Comparison of ENCODE assay signal across 8 mouse cellular contexts in genomic region chr10:85956871-85957419, GRCm38 (mm10). TPM values are rescaled to one million over a fixed set of nuclear protein-coding genes. Genes with fewer than 3 reads are reported as not detected.
DNase-seq lines count a peak whose midpoint lies in the region; ATAC-seq and TF ChIP-seq lines count a peak whose summit lies in the region.

No protein-coding gene starts in this region.

- peaks cover 38% of the 10 kb centered on the region for H3K36me3 ChIP-seq in E14TG2a.4 (ENCODE audit: insufficient read depth, low read length)
- H3K36me3 ChIP-seq in limb, embryonic 11.5 days (ENCODE audit: control insufficient read depth, insufficient read depth, low read length) = peaks cover 11% of the 10 kb centered on the region
- peaks cover 19% of the 10 kb centered on the region for H3K36me3 ChIP-seq in neural tube, embryonic 12.5 days

- no peaks in the 10 kb centered on the region for H3K27me3 ChIP-seq in E14TG2a.4 (ENCODE audit: insufficient read depth, low read length)
- no peaks in the 10 kb centered on the region for H3K27me3 ChIP-seq in limb, embryonic 11.5 days (ENCODE audit: control insufficient read depth, insufficient read depth, low read length)
- no peaks in the 10 kb centered on the region for H3K27me3 ChIP-seq in neural tube, embryonic 12.5 days (replicated peaks)

- intact Hi-C loops in heart, postnatal 10 days (cut with DNase I) = loop anchor here (5.0 to 10.0 kb wide), 2 partner anchors 40 to 748 kb away; partner anchors contain the start of genes Hsp90b1, Prdm4 and Ttc41

- WGBS in limb, embryonic 11.5 days = 4% methylated on average over 20 of the region's 20 CpGs
- WGBS in neural tube, embryonic 12.5 days = 7% methylated on average over 20 of the region's 20 CpGs

- H3K4me2 ChIP-seq in limb, embryonic 11.5 days (ENCODE audit: low read depth, severe bottlenecking) = peak overlapping the region; percentile 79
- H3K4me2 ChIP-seq in neural tube, embryonic 12.5 days (replicated peaks) = peak overlapping the region; percentile 78

- no peak overlapping the region for H3K27ac ChIP-seq in limb, embryonic 11.5 days (replicated peaks; ENCODE audit: low read depth, low read length)
- no peak overlapping the region for H3K27ac ChIP-seq in neural tube, embryonic 12.5 days

- no peak for TF ChIP-seq CTCF in E14TG2a.4 (conservative IDR thresholded peaks at IDR 0.05; ENCODE audit: low read length)

- no peaks in the 10 kb centered on the region for H3K9me3 ChIP-seq in E14TG2a.4 (ENCODE audit: low read length)
- no peaks in the 10 kb centered on the region for H3K9me3 ChIP-seq in limb, embryonic 11.5 days (ENCODE audit: control insufficient read depth, low read length)
- no peaks in the 10 kb centered on the region for H3K9me3 ChIP-seq in neural tube, embryonic 12.5 days

- peaks cover 13% of the 10 kb centered on the region for H3K4me1 ChIP-seq in E14TG2a.4 (replicated peaks; ENCODE audit: low read depth, low read length)
- H3K4me1 ChIP-seq in limb, embryonic 11.5 days (ENCODE audit: control insufficient read depth, insufficient read depth, low read length) = no peaks in the 10 kb centered on the region
- H3K4me1 ChIP-seq in neural tube, embryonic 12.5 days = peaks cover 4% of the 10 kb centered on the region

- peak overlapping the region; percentile 85 for H3K9ac ChIP-seq in limb, embryonic 11.5 days (ENCODE audit: low read length)
- H3K9ac ChIP-seq in neural tube, embryonic 12.5 days = peak overlapping the region; percentile 72

- ATAC-seq in erythroblast, adult 5-6 weeks (replicated peaks; ENCODE audit: low FRiP score, poor library complexity, severe bottlenecking) = 0 out of 2 replicates have a peak, but pooled peaks have one; percentile 16
- ATAC-seq in limb, embryonic 11.5 days (ENCODE audit: insufficient number of reproducible peaks, low FRiP score, low TSS enrichment, low read depth) = no peak; the same call in 1 of the 2 replicates
- ATAC-seq in neural tube, embryonic 12.5 days (ENCODE audit: low FRiP score, low read depth) = peak; percentile 57

- peak; percentile 63 for DNase-seq in heart, adult 11 months
- DNase-seq in heart, postnatal 10 days = no peak
- peak; percentile 37 for DNase-seq in limb, embryonic 11.5 days (ENCODE audit: low spot score)
- no peak for DNase-seq in thymus, postnatal 14 days
- no peak for DNase-seq in adrenal gland, adult 2 months

- H3K4me3 ChIP-seq in E14TG2a.4 (replicated peaks; ENCODE audit: low read length) = peak overlapping the region; percentile 97
- H3K4me3 ChIP-seq in limb, embryonic 11.5 days (ENCODE audit: low read depth, low read length) = peak overlapping the region; percentile 68
- peak overlapping the region; percentile 66 for H3K4me3 ChIP-seq in neural tube, embryonic 12.5 days

RNA-seq across cellular contexts. Expression of gene Rtcb, which starts 0.7 kb away (rescaled TPM):
- total RNA-seq in heart, postnatal 10 days (2021) = 10 to 100 TPM; 82.5 to 88.9 TPM
- 7.3 and 13.3 TPM in 2 replicates for total RNA-seq in erythroblast, adult 5-6 weeks (2015; ENCODE audit: low replicate concordance)
- 18.2 and 27.0 TPM in 2 replicates for total RNA-seq in erythroblast, adult 5-6 weeks (2017; ENCODE audit: low replicate concordance)
- 213 and 215 TPM in 2 replicates for polyA plus RNA-seq in limb, embryonic 11.5 days (2014; fragmentation: Nextera tagmentation; extraction: Ambion mirVana)
- polyA plus RNA-seq in neural tube, embryonic 12.5 days (2016; fragmentation: Nextera tagmentation; extraction: Ambion mirVana) = 182 and 185 TPM in 2 replicates
- total RNA-seq in adrenal gland, adult 2 months (2021) = 100 to 1,000 TPM in 1 of 2 experiments, 10 to 100 TPM in 1; 90.9 to 134 TPM
- polyA plus RNA-seq in adrenal gland, adult 2 months (2012; rRNA removed) = 16.2 and 19.8 TPM in 2 replicates

RNA-seq across cellular contexts. Expression of gene Ascl4, which starts 29.5 kb away (rescaled TPM):
- total RNA-seq in heart, postnatal 10 days (2021) = not detected
- total RNA-seq in erythroblast, adult 5-6 weeks (2015; ENCODE audit: low replicate concordance) = not detected in 2 replicates
- not detected in 2 replicates for total RNA-seq in erythroblast, adult 5-6 weeks (2017; ENCODE audit: low replicate concordance)
- 0.14 and 0.15 TPM in 2 replicates for polyA plus RNA-seq in limb, embryonic 11.5 days (2014; fragmentation: Nextera tagmentation; extraction: Ambion mirVana)
- polyA plus RNA-seq in neural tube, embryonic 12.5 days (2016; fragmentation: Nextera tagmentation; extraction: Ambion mirVana) = 0.09 and 0.24 TPM in 2 replicates
- total RNA-seq in adrenal gland, adult 2 months (2021) = not detected
- polyA plus RNA-seq in adrenal gland, adult 2 months (2012; rRNA removed) = 0.07 TPM in 1 of 2 replicates, not detected in the other

RNA-seq across cellular contexts. Expression of gene Prdm4, which starts 40.0 kb away (rescaled TPM):
- total RNA-seq in heart, postnatal 10 days (2021) = 10 to 100 TPM; 17.3 to 18.1 TPM
- 5.4 and 6.3 TPM in 2 replicates for total RNA-seq in erythroblast, adult 5-6 weeks (2015; ENCODE audit: low replicate concordance)
- total RNA-seq in erythroblast, adult 5-6 weeks (2017; ENCODE audit: low replicate concordance) = 3.6 and 9.9 TPM in 2 replicates
- polyA plus RNA-seq in limb, embryonic 11.5 days (2014; fragmentation: Nextera tagmentation; extraction: Ambion mirVana) = 35.8 and 36.8 TPM in 2 replicates
- 32.2 and 37.3 TPM in 2 replicates for polyA plus RNA-seq in neural tube, embryonic 12.5 days (2016; fragmentation: Nextera tagmentation; extraction: Ambion mirVana)
- total RNA-seq in adrenal gland, adult 2 months (2021) = 10 to 100 TPM; 13.2 to 17.0 TPM
- polyA plus RNA-seq in adrenal gland, adult 2 months (2012; rRNA removed) = 10.5 and 15.3 TPM in 2 replicates

RNA-seq across cellular contexts. Expression of gene Bpifc, which starts 54.8 kb away (rescaled TPM):
- total RNA-seq in heart, postnatal 10 days (2021) = not detected
- total RNA-seq in erythroblast, adult 5-6 weeks (2015; ENCODE audit: low replicate concordance) = not detected in 2 replicates
- not detected in 2 replicates for total RNA-seq in erythroblast, adult 5-6 weeks (2017; ENCODE audit: low replicate concordance)
- 0.05 TPM in 1 of 2 replicates, not detected in the other for polyA plus RNA-seq in limb, embryonic 11.5 days (2014; fragmentation: Nextera tagmentation; extraction: Ambion mirVana)
- not detected in 2 replicates for polyA plus RNA-seq in neural tube, embryonic 12.5 days (2016; fragmentation: Nextera tagmentation; extraction: Ambion mirVana)
- 1 to 10 TPM in 1 of 2 experiments, not detected in 1; 1.4 TPM for total RNA-seq in adrenal gland, adult 2 months (2021)
- 0.31 TPM in 1 of 2 replicates, not detected in the other for polyA plus RNA-seq in adrenal gland, adult 2 months (2012; rRNA removed)

Comparison
In these comparisons a context has a peak if more than half of its experiments do, and no peak if none do; other contexts are left out.
1. DNase-seq: peak in heart, adult 11 months (single experiment) and limb, embryonic 11.5 days (single experiment); none in heart, postnatal 10 days (0 of 2), thymus, postnatal 14 days (single experiment) and adrenal gland, adult 2 months (single experiment).
2. Peak in every context shown above with its lines, with median percentiles within 50 percentile points of each other: H3K4me3 ChIP-seq.